Mouse (Mus musculus) midbrain, embryonic 15.5 days (tissue): ENCODE results near the gene Tenm2. TPM values are rescaled to one million over a fixed set of nuclear protein-coding genes. Genes with fewer than 3 reads are reported as not detected.

ENCODE experiments used
- ATAC-seq: fragments of 200-750 bp; cut with Nextera tagmentation; replicated peaks from 2 replicates; pipeline ENCODE4 v1.8.0; 2017; ENCODE audit warnings: moderate TSS enrichment
- H3K27ac ChIP-seq: fragments of 300-500 bp; sonication (generic); 2 replicates; pipeline ENCODE4 v1.5.1; 2015; ENCODE audit warnings: mild to moderate bottlenecking, inconsistent platforms
- H3K27me3 ChIP-seq: fragments of 300-500 bp; sonication (generic); replicated peaks from 2 replicates; pipeline ENCODE4 v1.6.1; 2015; ENCODE audit warnings: inconsistent platforms
- H3K36me3 ChIP-seq: fragments of 300-500 bp; sonication (generic); replicated peaks from 2 replicates; pipeline ENCODE4 v1.6.1; 2015; ENCODE audit warnings: inconsistent platforms
- H3K4me1 ChIP-seq: fragments of 300-500 bp; sonication (generic); 2 replicates; pipeline ENCODE4 v1.6.1; 2015; ENCODE audit warnings: inconsistent platforms
- H3K4me2 ChIP-seq: fragments of 300-500 bp; sonication (generic); 2 replicates; pipeline ENCODE4 v1.6.1; 2015; ENCODE audit warnings: inconsistent platforms, mild to moderate bottlenecking, moderate library complexity
- H3K4me3 ChIP-seq: fragments of 300-500 bp; sonication (generic); 2 replicates; pipeline ENCODE4 v1.5.1; 2015; ENCODE audit warnings: mild to moderate bottlenecking, inconsistent platforms
- H3K9ac ChIP-seq: fragments of 300-500 bp; sonication (generic); 2 replicates; pipeline ENCODE4 v1.6.1; 2015; ENCODE audit warnings: mild to moderate bottlenecking, inconsistent platforms
- H3K9me3 ChIP-seq: fragments of 300-500 bp; sonication (generic); 2 replicates; pipeline ENCODE4 v1.6.1; 2016; ENCODE audit warnings: inconsistent platforms
- WGBS: fragments of 180-500 bp; shearing (Covaris S2); methylation state at CpG from one replicate; pipeline ENCODE4 v1.1.7; 2015; ENCODE audit warnings: mixed read lengths; 5-methylcytosine and 5-hydroxymethylcytosine counted together
- polyA plus RNA-seq: library from polyadenylated mRNA; unstranded; fragments of >200 nt; fragmentation: Nextera tagmentation; extraction: Ambion mirVana; gene quantifications from 2 replicates; pipeline ENCODE4 v1.2.1, GENCODE M21; 2015

Tenm2 gene
- polyA plus RNA-seq, 1 experiment from 2014 or later = 92.1 TPM

DNA sequence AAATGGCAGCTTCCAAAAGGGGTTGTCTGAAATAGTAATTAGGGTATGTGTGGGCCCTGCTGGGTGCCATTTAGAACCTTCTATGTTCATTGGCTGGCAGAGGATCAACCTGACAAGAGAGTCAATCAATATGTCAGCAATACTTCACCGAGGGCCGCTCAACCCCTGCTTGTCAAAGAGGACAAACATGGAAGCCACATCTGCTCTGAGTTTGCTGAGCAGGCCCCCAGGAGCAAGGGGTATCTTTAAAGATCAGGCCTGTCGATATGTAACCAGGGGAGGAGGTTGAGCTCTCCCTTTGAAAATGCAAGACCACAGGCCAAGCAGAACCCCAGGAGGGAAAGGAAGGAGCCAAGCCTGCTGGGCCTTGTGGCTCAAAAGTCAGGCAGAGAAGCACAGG is 1009.7 kb downstream of the Tenm2 start:
- Histone ChIP-seq H3K36me3 (no peaks in the 10 kb centered on the region), H3K9me3 (no peaks in the 10 kb centered on the region), H3K27ac (no peak overlapping the region), H3K9ac (no peak overlapping the region), H3K4me3 (no peak overlapping the region), H3K4me2 (no peak overlapping the region), H3K27me3 (no peaks in the 10 kb centered on the region), H3K4me1 (peaks cover 38% of the 10 kb centered on the region)
- 50% methylated on average over 3 of the region's 3 CpGs for WGBS
- ATAC-seq = no peak

DNA sequence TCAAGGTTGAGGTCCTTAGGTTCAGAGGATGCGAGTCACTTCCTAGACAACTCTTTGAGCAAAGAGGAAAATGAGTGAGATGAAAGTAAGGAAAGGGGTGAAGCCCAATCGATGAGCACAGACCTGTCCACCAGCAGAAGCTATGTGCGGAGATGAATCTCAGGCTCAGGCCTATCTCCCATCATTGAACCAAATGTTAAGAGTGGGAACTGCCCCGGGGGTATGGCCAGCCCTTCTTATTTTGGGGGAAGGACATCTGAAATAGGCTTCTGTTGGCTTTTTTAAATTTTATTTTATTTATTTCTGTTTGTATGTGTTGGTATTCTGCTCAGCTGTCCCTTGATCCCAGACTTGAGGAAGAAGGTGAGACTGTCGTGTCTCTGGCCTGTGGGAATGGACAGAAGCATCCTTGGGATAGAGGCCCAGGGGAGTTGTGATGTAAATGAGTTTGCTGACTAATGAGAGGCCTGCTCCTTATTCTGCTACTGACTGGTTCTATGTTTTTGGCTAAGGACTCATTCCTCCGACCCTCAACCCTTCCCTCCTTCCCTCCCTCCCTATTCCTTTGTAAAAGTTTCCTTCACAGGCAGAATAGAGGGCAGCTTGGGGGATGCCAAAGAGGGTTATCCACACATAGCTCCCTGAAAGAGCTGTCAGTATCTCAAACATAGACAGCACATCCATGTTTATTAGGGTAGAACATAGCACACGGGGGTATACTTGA is 1011.9 kb downstream of the Tenm2 start:
- no peak for ATAC-seq
- no peak overlapping the region for H3K9ac ChIP-seq
- H3K27me3 ChIP-seq = no peaks in the 10 kb centered on the region
- H3K27ac ChIP-seq = no peak overlapping the region
- no peaks in the 10 kb centered on the region for H3K9me3 ChIP-seq
- no peak overlapping the region for H3K4me3 ChIP-seq
- H3K4me1 ChIP-seq = peaks cover 49% of the 10 kb centered on the region
- no peaks in the 10 kb centered on the region for H3K36me3 ChIP-seq
- no peak overlapping the region for H3K4me2 ChIP-seq
- 74% methylated on average over 7 of the region's 7 CpGs for WGBS

- 47% methylated on average over 3 of the region's 3 CpGs for WGBS
- ATAC-seq = no peak
- H3K4me3 ChIP-seq = no peak overlapping the region
- H3K4me1 ChIP-seq = peaks cover 39% of the 10 kb centered on the region
- H3K9ac ChIP-seq = 0 out of 2 replicates have a peak overlapping the region, but pooled peaks have one; percentile 21
- H3K27me3 ChIP-seq = no peaks in the 10 kb centered on the region
- no peaks in the 10 kb centered on the region for H3K9me3 ChIP-seq
- no peak overlapping the region for H3K4me2 ChIP-seq
- peak overlapping the region; percentile 75; the same call in 1 of the 2 replicates for H3K27ac ChIP-seq
- H3K36me3 ChIP-seq = no peaks in the 10 kb centered on the region
These were observed 1013.7 kb downstream of the Tenm2 start for GRCm38 (mm10) chr11:36222071-36222470.

DNA sequence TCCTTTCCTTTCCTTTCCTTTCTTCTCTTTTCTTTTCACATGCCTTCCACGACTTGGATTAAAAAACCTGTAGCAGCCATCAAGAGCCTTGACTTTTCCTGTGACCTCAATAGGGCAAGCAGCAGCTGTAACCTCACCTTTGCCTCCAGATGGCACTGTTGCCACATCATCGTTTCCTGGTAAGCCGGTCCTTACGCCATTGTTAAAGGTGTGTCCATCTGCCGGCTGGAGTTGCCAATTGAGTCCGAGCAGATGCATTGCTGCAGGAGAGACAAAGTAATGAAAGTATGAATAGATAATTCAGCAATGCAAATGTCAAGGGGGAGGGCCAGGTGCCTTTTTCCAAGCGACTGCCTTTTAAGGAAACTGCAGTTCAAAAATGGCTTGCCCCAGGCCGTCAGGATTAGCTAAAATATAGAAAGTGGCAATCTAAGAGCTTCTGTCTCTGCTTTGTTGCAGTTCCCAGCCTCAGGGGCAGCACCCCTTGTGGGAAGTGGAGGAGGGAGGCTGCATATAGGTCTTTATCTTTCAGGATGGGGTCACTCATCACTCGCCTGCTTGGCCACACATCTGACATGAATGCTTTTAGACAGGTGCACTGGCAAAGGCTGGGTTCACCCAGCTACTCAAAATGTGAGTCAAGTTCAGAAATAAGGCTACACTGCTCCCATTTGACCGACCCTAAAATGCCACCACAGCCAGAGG is 1014.3 kb downstream of the Tenm2 start:
- Histone ChIP-seq H3K4me2 (peak overlapping the region; percentile 38), H3K4me1 (peaks cover 39% of the 10 kb centered on the region), H3K27ac (peak overlapping the region; percentile 75), H3K9ac (peak overlapping the region; percentile 21; the same call in 1 of the 2 replicates), H3K9me3 (no peaks in the 10 kb centered on the region), H3K4me3 (peak overlapping the region; percentile 12; the same call in 1 of the 2 replicates), H3K27me3 (no peaks in the 10 kb centered on the region), H3K36me3 (no peaks in the 10 kb centered on the region)
- 6% methylated on average over 10 of the region's 10 CpGs for WGBS
- peak; percentile 81 for ATAC-seq

DNA sequence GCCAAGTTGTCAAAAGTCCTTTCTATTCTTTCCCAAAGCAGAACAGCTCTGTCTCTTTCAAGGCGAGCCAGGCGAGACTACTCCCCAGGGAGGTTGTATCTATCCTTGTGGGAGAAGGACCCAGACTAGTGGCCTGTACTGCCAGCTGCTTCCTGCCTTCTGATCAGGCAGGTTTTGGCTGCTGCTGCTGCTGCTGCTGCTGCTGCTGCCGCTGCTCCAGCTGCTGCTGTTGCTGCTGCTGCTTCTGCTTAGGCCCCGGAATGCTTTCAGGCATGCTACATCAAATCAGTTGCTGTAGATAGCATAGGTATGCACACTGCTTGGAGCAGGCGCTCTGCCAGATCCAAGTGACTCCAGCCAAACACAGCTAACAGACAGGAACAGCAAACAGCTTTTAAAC is 1015.1 kb downstream of the Tenm2 start:
- peak overlapping the region; percentile 15; the same call in 1 of the 2 replicates for H3K4me2 ChIP-seq
- H3K36me3 ChIP-seq = no peaks in the 10 kb centered on the region
- no peaks in the 10 kb centered on the region for H3K9me3 ChIP-seq
- H3K9ac ChIP-seq = no peak overlapping the region
- H3K27me3 ChIP-seq = no peaks in the 10 kb centered on the region
- H3K4me1 ChIP-seq = peaks cover 37% of the 10 kb centered on the region
- ATAC-seq = peak; percentile 51
- WGBS = 15% methylated on average over 5 of the region's 5 CpGs
- H3K27ac ChIP-seq = peak overlapping the region; percentile 80
- H3K4me3 ChIP-seq = no peak overlapping the region

DNA sequence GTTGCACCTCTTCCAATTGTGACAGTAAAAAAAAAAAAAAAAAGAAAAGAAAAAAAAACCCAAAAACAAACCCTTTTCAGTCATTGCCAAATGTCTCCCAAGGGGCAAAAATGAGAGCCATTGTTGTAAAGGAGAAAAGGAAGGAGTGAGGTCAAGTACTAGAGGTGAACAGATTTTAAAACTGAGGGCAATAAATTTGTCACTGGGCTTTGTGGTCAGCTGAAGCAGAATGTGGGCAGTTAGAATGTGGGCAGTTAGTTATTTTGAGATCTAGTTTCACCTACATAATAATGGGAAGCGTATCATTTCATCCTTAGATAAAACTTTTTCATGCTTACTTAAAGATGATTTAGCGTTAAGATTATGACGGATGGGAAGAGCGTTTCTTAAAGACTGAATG is 1016.2 kb downstream of the Tenm2 start:
- Histone ChIP-seq H3K27ac (0 out of 2 replicates have a peak overlapping the region, but pooled peaks have one; percentile 80), H3K9ac (no peak overlapping the region), H3K4me3 (no peak overlapping the region), H3K9me3 (no peaks in the 10 kb centered on the region), H3K4me2 (no peak overlapping the region), H3K27me3 (no peaks in the 10 kb centered on the region), H3K36me3 (no peaks in the 10 kb centered on the region), H3K4me1 (peaks cover 35% of the 10 kb centered on the region)
- ATAC-seq = no peak
- WGBS = 76% methylated on average over 4 of the region's 4 CpGs

DNA sequence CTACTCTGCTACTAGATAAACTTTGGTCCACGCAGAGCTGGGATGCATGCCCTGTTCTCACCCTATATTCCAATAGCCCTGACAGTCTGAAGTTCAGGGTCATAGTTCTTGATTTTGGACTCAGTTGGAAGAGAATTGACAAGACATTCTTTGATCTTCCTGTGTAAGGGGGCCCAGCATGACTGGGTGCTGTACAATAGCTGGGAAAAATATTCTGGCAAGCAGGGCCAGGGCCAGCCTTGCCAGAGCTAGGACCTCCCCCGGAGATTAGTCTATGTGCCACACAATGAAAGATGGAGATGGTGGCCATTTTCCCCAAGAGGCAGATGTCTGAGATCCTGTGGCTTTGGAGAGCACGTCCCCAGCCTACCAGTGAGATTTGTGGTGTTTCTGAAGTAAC is 1021.2 kb downstream of the Tenm2 start:
- H3K4me3 ChIP-seq = no peak overlapping the region
- no peaks in the 10 kb centered on the region for H3K4me1 ChIP-seq
- no peak overlapping the region for H3K9ac ChIP-seq
- H3K27me3 ChIP-seq = no peaks in the 10 kb centered on the region
- no peak for ATAC-seq
- 86% methylated on average over 3 of the region's 3 CpGs for WGBS
- no peak overlapping the region for H3K27ac ChIP-seq
- H3K4me2 ChIP-seq = no peak overlapping the region
- H3K36me3 ChIP-seq = no peaks in the 10 kb centered on the region
- no peaks in the 10 kb centered on the region for H3K9me3 ChIP-seq

DNA sequence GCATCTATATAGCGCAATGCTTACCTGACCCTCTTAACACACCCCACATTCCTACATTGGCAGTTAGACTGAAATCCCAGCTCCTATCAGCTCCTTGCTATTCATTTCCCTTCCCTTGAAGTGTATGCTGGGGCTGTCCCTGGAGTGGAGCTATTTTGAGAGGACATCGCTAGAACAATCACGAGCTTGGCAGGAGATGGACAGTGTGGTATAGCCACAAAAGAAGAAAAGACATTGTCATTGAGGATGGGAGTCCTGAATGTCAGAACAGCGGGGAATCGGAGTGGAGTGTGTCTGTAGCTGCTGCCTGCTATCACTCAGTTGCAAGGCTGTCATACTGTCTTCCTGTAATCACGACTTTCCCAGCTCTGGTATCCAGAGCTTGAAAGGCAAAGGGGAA is 1031.4 kb downstream of the Tenm2 start:
- WGBS = 71% methylated on average over 6 of the region's 6 CpGs
- no peak for ATAC-seq
- no peak overlapping the region for H3K4me3 ChIP-seq
- H3K36me3 ChIP-seq = peaks cover 12% of the 10 kb centered on the region
- peaks cover 2% of the 10 kb centered on the region; the same call in 1 of the 2 replicates for H3K4me1 ChIP-seq
- H3K4me2 ChIP-seq = no peak overlapping the region
- H3K27me3 ChIP-seq = no peaks in the 10 kb centered on the region
- no peak overlapping the region for H3K27ac ChIP-seq
- no peak overlapping the region for H3K9ac ChIP-seq
- H3K9me3 ChIP-seq = no peaks in the 10 kb centered on the region

DNA sequence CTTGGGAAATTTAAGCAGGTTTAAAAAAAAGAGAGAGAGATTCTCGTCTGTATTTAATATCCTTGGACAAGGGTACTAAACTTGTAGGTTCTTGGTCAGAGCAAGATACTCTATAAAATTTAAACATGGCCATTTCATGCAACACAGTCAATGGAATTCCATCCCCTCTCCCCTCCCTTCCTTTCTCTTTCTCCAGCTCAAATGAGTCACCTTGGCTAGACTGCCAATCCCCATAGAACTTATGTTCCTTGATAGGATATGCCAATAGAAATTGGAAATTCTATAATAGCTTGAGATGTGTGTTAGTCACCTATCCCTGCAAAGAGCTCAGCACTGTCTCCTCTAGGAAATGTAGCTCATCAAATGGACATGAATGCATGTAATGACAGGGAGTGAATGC is 1031.9 kb downstream of the Tenm2 start:
- Histone ChIP-seq H3K4me2 (no peak overlapping the region), H3K36me3 (peaks cover 12% of the 10 kb centered on the region), H3K9me3 (no peaks in the 10 kb centered on the region), H3K9ac (no peak overlapping the region), H3K27ac (no peak overlapping the region), H3K4me1 (peaks cover 2% of the 10 kb centered on the region; the same call in 1 of the 2 replicates), H3K4me3 (no peak overlapping the region), H3K27me3 (no peaks in the 10 kb centered on the region)
- 81% methylated on average over 1 of the region's 1 CpGs for WGBS
- no peak for ATAC-seq

- WGBS = 50% methylated on average over 2 of the region's 2 CpGs
- no peaks in the 10 kb centered on the region for H3K36me3 ChIP-seq
- no peak overlapping the region for H3K27ac ChIP-seq
- no peaks in the 10 kb centered on the region for H3K4me1 ChIP-seq
- no peak for ATAC-seq
- no peak overlapping the region for H3K4me2 ChIP-seq
- H3K27me3 ChIP-seq = no peaks in the 10 kb centered on the region
- H3K9me3 ChIP-seq = no peaks in the 10 kb centered on the region
- H3K9ac ChIP-seq = no peak overlapping the region
- no peak overlapping the region for H3K4me3 ChIP-seq
These were observed 1041.4 kb downstream of the Tenm2 start for GRCm38 (mm10) chr11:36194348-36194747.

DNA sequence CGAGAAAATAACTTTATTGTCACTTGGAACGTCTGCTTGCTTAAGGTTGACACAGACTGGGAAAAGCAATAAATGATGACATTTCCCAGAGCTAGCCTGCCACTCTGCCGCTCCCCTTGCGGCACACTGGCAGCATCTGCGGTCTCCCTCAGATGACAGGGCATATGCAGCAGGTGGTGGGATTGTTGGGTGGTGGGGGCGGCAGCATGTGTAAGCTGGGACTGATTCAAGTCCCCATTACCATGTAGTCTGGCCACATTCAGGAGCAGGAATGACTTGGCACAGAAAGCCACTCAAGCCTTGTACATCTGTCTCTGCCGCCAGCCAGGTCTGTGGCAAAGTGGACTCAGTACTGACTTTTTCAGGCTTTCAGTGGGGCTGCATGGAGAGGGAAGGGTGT is 1059.7 kb downstream of the Tenm2 start:
- H3K27ac ChIP-seq = no peak overlapping the region
- H3K4me2 ChIP-seq = no peak overlapping the region
- no peaks in the 10 kb centered on the region for H3K27me3 ChIP-seq
- ATAC-seq = 0 out of 2 replicates have a peak, but pooled peaks have one; percentile 33
- H3K4me3 ChIP-seq = no peak overlapping the region
- H3K4me1 ChIP-seq = peaks cover 4% of the 10 kb centered on the region; the same call in 1 of the 2 replicates
- no peaks in the 10 kb centered on the region; the same call in 1 of the 2 replicates for H3K36me3 ChIP-seq
- 72% methylated on average over 7 of the region's 7 CpGs for WGBS
- H3K9me3 ChIP-seq = no peaks in the 10 kb centered on the region
- H3K9ac ChIP-seq = no peak overlapping the region

GRCm38 (mm10) chr11:36173076-36173690 is 1062.6 kb downstream of the Tenm2 start:
- H3K27me3 ChIP-seq = no peaks in the 10 kb centered on the region
- H3K4me3 ChIP-seq = no peak overlapping the region
- H3K4me1 ChIP-seq = peaks cover 4% of the 10 kb centered on the region; the same call in 1 of the 2 replicates
- H3K9ac ChIP-seq = no peak overlapping the region
- no peak overlapping the region for H3K27ac ChIP-seq
- H3K36me3 ChIP-seq = no peaks in the 10 kb centered on the region; the same call in 1 of the 2 replicates
- no peaks in the 10 kb centered on the region for H3K9me3 ChIP-seq
- H3K4me2 ChIP-seq = no peak overlapping the region
- no peak for ATAC-seq
- 74% methylated on average over 11 of the region's 11 CpGs for WGBS
